Mouse (Mus musculus) neural tube, embryonic 14.5 days (tissue): ENCODE measurements at regions not wholly inside any gene's neighbourhood (a gene's known extent, or its start where the extent isn't known, plus 50 kb on each side); places are given as distances from the start of the nearest gene placed in this dataset.

Experiments
- ATAC-seq: fragments of 200-750 bp; cut with Nextera tagmentation; 2 replicates; pipeline ENCODE4 v1.8.0; 2017; ENCODE audit warnings: low read depth, mild to moderate bottlenecking, moderate TSS enrichment, moderate library complexity
- H3K27ac ChIP-seq: fragments of 300-500 bp; sonication (generic); 2 replicates; pipeline ENCODE4 v1.5.1; 2014; ENCODE audit warnings: low read depth, mild to moderate bottlenecking, control low read depth, low read length, moderate library complexity, mixed read lengths
- H3K27me3 ChIP-seq: fragments of 300-500 bp; sonication (generic); 2 replicates; pipeline ENCODE4 v1.6.1; 2014; ENCODE audit warnings: low read length; ENCODE audit not compliant: control insufficient read depth, insufficient read depth
- H3K36me3 ChIP-seq: fragments of 300-500 bp; sonication (generic); 2 replicates; pipeline ENCODE4 v1.6.1; 2014; ENCODE audit warnings: low read length, mixed read lengths; ENCODE audit not compliant: control insufficient read depth, insufficient read depth
- H3K4me1 ChIP-seq: fragments of 300-500 bp; sonication (generic); 2 replicates; pipeline ENCODE4 v1.6.1; 2014; ENCODE audit warnings: low read length; ENCODE audit not compliant: control insufficient read depth, insufficient read depth
- H3K4me2 ChIP-seq: fragments of 300-500 bp; sonication (generic); 2 replicates; pipeline ENCODE4 v1.6.1; 2014; ENCODE audit warnings: mild to moderate bottlenecking, low read depth, low read length, control low read depth
- H3K4me3 ChIP-seq: fragments of 300-500 bp; sonication (generic); 2 replicates; pipeline ENCODE4 v1.5.1; 2014; ENCODE audit warnings: low read depth, low read length, control low read depth, mixed read lengths
- H3K9ac ChIP-seq: fragments of 300-500 bp; sonication (generic); replicated peaks from 2 replicates; pipeline ENCODE4 v1.6.1; 2014; ENCODE audit warnings: low read depth, mild to moderate bottlenecking, control low read depth, low read length, mixed read lengths
- H3K9me3 ChIP-seq: fragments of 300-500 bp; sonication (generic); 2 replicates; pipeline ENCODE4 v1.6.1; 2016; ENCODE audit warnings: low read length; ENCODE audit not compliant: control insufficient read depth
- WGBS: fragments of 180-500 bp; shearing (Covaris S2); extraction: QIAGEN DNeasy Blood & Tissue Kit; methylation state at CpG from one replicate; pipeline ENCODE4 v1.1.7; 2014; 5-methylcytosine and 5-hydroxymethylcytosine counted together

- no peak overlapping the region for H3K4me3 ChIP-seq
- WGBS = 93% methylated on average over 2 of the region's 2 CpGs
- ATAC-seq = no peak
- H3K4me1 ChIP-seq = no peaks in the 10 kb centered on the region
- no peak overlapping the region for H3K9ac ChIP-seq
- H3K36me3 ChIP-seq = no peaks in the 10 kb centered on the region
- no peaks in the 10 kb centered on the region for H3K27me3 ChIP-seq
- H3K27ac ChIP-seq = no peak overlapping the region
- H3K4me2 ChIP-seq = no peak overlapping the region
- no peaks in the 10 kb centered on the region for H3K9me3 ChIP-seq
Observed at GRCm38 (mm10) chr13:39899332-39899731, 461.9 kb downstream of the Ofcc1 start.

GRCm38 (mm10) chr13:39898412-39898979 lies 462.8 kb downstream of the Ofcc1 start:
- no peak for ATAC-seq
- Histone ChIP-seq H3K36me3 (no peaks in the 10 kb centered on the region), H3K27me3 (no peaks in the 10 kb centered on the region), H3K4me1 (no peaks in the 10 kb centered on the region), H3K9ac (no peak overlapping the region), H3K4me3 (no peak overlapping the region), H3K9me3 (no peaks in the 10 kb centered on the region), H3K4me2 (no peak overlapping the region), H3K27ac (no peak overlapping the region)
- 84% methylated on average over 5 of the region's 5 CpGs for WGBS

- Histone ChIP-seq H3K4me3 (no peak overlapping the region), H3K4me2 (no peak overlapping the region), H3K9me3 (no peaks in the 10 kb centered on the region), H3K27ac (no peak overlapping the region), H3K9ac (no peak overlapping the region), H3K4me1 (no peaks in the 10 kb centered on the region), H3K27me3 (no peaks in the 10 kb centered on the region), H3K36me3 (no peaks in the 10 kb centered on the region)
- ATAC-seq = 0 out of 2 replicates have a peak, but pooled peaks have one; percentile 46
- 70% methylated on average over 5 of the region's 5 CpGs for WGBS
Observed at GRCm38 (mm10) chr13:39894159-39894558, 467.1 kb downstream of the Ofcc1 start.

GRCm38 (mm10) chr13:39881066-39881465 lies 480.2 kb downstream of the Ofcc1 start:
- Histone ChIP-seq H3K4me3 (no peak overlapping the region), H3K27ac (no peak overlapping the region), H3K4me2 (no peak overlapping the region), H3K27me3 (0 out of 2 replicates have a peak, but pooled peaks cover 4% of the 10 kb centered on the region), H3K9ac (no peak overlapping the region), H3K36me3 (no peaks in the 10 kb centered on the region), H3K9me3 (no peaks in the 10 kb centered on the region), H3K4me1 (peaks cover 2% of the 10 kb centered on the region; the same call in 1 of the 2 replicates)
- WGBS = 86% methylated on average over 7 of the region's 7 CpGs
- ATAC-seq = no peak

- Histone ChIP-seq H3K9ac (no peak overlapping the region), H3K27ac (no peak overlapping the region), H3K27me3 (peaks cover 4% of the 10 kb centered on the region; the same call in 1 of the 2 replicates), H3K4me1 (peaks cover 2% of the 10 kb centered on the region; the same call in 1 of the 2 replicates), H3K36me3 (no peaks in the 10 kb centered on the region), H3K4me3 (no peak overlapping the region), H3K4me2 (no peak overlapping the region), H3K9me3 (no peaks in the 10 kb centered on the region)
- WGBS = 59% methylated on average over 2 of the region's 2 CpGs
- no peak for ATAC-seq
Observed at GRCm38 (mm10) chr13:39880136-39880535, 481.1 kb downstream of the Ofcc1 start.

- Histone ChIP-seq H3K4me1 (peaks cover 2% of the 10 kb centered on the region; the same call in 1 of the 2 replicates), H3K9ac (no peak overlapping the region), H3K9me3 (no peaks in the 10 kb centered on the region), H3K4me2 (peak overlapping the region; percentile 38), H3K27me3 (peaks cover 4% of the 10 kb centered on the region; the same call in 1 of the 2 replicates), H3K4me3 (no peak overlapping the region), H3K27ac (no peak overlapping the region), H3K36me3 (no peaks in the 10 kb centered on the region)
- WGBS = 8% methylated on average over 16 of the region's 16 CpGs
- ATAC-seq = peak; percentile 92
Observed at GRCm38 (mm10) chr13:39877361-39878141, 483.7 kb downstream of the Ofcc1 start.

- H3K27me3 ChIP-seq = no peaks in the 10 kb centered on the region
- no peaks in the 10 kb centered on the region for H3K4me1 ChIP-seq
- H3K27ac ChIP-seq = no peak overlapping the region
- WGBS = 59% methylated on average over 6 of the region's 6 CpGs
- H3K4me2 ChIP-seq = no peak overlapping the region
- no peak overlapping the region for H3K9ac ChIP-seq
- no peaks in the 10 kb centered on the region for H3K9me3 ChIP-seq
- peak; percentile 65; the same call in 1 of the 2 replicates for ATAC-seq
- H3K4me3 ChIP-seq = no peak overlapping the region
- no peaks in the 10 kb centered on the region for H3K36me3 ChIP-seq
Observed at GRCm38 (mm10) chr13:39852257-39852800, 508.9 kb downstream of the Ofcc1 start.

- Histone ChIP-seq H3K9me3 (no peaks in the 10 kb centered on the region), H3K27ac (no peak overlapping the region), H3K4me1 (no peaks in the 10 kb centered on the region), H3K4me2 (no peak overlapping the region), H3K9ac (no peak overlapping the region), H3K36me3 (no peaks in the 10 kb centered on the region), H3K27me3 (no peaks in the 10 kb centered on the region), H3K4me3 (no peak overlapping the region)
- 100% methylated on average over 1 of the region's 1 CpGs for WGBS
- ATAC-seq = no peak
Observed at GRCm38 (mm10) chr13:39849391-39849790, 511.9 kb downstream of the Ofcc1 start.

- Histone ChIP-seq H3K4me1 (no peaks in the 10 kb centered on the region), H3K9me3 (no peaks in the 10 kb centered on the region), H3K27me3 (no peaks in the 10 kb centered on the region), H3K4me3 (no peak overlapping the region), H3K4me2 (no peak overlapping the region), H3K27ac (no peak overlapping the region), H3K36me3 (no peaks in the 10 kb centered on the region), H3K9ac (no peak overlapping the region)
- WGBS = 75% methylated on average over 5 of the region's 5 CpGs
- no peak for ATAC-seq
Observed at GRCm38 (mm10) chr13:39836053-39836584, 525.1 kb downstream of the Ofcc1 start.
